Mouse (Mus musculus): ENCODE measurements around the gene Inip. TPM values are rescaled to one million over a fixed set of nuclear protein-coding genes. Genes with fewer than 3 reads are reported as not detected.

Inip gene
- polyA plus RNA-seq, 1 experiment: 7.7 TPM

DNA sequence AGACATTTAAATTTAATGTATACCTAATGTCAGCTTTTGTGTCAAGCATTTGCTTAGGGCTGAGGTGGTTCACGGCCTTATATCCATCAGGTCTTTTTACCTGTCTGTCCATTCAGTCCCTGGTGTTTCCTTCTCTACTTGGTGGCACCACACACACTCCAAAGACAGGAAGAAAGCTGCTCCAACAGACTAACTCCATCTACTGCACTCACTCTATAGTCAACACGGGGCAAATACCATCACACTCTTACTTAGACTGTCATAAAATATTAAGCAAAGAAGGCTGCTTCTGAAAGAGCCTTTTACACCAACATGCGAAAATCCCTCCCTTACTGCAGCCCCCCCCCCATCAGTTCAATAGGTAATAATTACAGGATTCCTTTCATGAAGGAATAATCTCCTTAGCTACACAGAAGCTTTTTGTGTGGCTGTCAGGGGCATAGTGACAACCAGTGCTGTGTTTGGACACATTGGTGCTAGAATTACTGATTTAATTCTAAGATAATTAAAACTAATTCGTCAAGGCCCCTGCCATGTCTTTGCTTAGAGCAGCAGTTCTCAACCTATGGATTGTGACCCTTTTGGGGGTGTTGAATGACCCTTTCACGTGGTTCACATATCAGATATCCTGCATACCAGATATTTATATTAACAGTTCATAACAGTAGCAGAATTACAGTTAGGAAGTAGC, 74.1 kb downstream of the Inip start:
- WGBS: 70% methylated on average over 5 of the region's 5 CpGs

DNA sequence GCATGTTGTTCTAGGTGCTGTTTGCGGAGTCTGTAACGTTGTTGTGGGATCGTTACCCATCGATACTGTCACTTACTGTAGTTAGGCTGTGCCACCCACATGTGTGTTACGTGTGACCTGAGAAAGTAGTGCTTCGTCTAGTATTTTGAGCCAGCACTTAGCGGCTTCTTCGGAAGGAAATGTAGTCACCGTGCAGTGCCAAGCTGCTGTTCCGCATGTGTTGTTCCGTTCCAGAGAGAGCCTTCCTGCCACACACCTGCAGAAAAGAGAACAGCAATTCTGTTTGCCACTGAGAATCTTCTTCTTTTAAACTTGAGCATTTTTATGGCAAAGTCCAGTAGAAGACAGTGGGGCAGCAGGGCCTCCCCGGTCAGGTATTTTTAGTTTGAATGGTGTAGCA, 74.9 kb downstream of the Inip start:
- WGBS: 88% methylated on average over 12 of the region's 12 CpGs
- DNase-seq (ENCODE audit: low read depth, low spot score): no peak

More for the DNA sequence above, 74.1 kb downstream of the Inip start:
- DNase-seq (ENCODE audit: low read depth, low spot score): no peak

DNA sequence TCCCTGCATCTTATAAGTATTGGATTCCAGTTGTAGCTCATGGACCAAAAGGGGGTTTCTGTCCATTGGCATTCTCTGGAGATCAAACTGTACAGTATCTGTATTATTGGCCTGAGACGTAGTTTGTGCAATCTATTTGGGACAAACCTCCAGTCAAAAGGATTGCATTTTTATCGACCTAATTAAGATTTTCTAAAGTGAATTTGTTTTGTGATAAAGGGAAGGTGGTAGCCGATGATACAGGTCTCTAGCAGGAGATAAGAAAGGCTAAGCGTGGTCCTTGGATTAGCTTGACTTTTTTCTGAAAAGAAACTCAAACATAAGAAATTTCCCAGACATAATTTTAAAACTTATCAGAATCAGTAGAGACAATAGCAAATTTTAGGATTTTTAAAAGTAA, 75.8 kb downstream of the Inip start:
- WGBS: 88% methylated on average over 4 of the region's 4 CpGs
- no peak for DNase-seq (ENCODE audit: low read depth, low spot score)

DNA sequence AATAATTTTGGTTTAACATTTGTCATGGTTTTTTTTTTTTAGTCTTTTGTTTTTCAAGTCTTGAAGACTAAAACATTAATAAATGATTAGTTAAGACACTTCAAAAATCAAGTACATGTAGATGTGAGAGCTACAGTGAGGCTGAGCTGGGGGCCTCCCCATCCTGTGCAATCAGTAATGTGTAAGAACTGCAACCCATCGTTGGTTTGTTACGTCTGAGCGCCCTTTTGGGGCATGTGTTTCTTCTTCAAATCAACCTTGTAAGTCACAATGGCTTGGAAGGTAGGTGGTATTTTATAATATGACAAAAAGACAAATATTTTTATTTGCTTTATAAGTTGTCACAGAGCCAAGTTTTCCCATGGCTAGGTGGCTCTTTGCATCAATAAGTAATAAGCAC, 79.6 kb downstream of the Inip start:
- no peak for DNase-seq (ENCODE audit: low read depth, low spot score)
- 95% methylated on average over 3 of the region's 3 CpGs for WGBS

Other genes starting within 250 kb of the Inip start
- gene Hsdl2, start 220.0 kb downstream of the Inip start, polyA plus RNA-seq (2012; rRNA removed): 6.2 and 8.7 TPM in 2 replicates
- gene E130308A19Rik, start 175.4 kb downstream of the Inip start, polyA plus RNA-seq (2012; rRNA removed): 2.7 and 4.7 TPM in 2 replicates
- 1.3 TPM in 2 replicates for gene Snx30, start 4.3 kb upstream of the Inip start, polyA plus RNA-seq (2012; rRNA removed)
- gene Slc46a2, start 113.5 kb upstream of the Inip start, polyA plus RNA-seq (2012; rRNA removed): not detected in 2 replicates
- gene Mup4, start 159.1 kb upstream of the Inip start, polyA plus RNA-seq (2012; rRNA removed): not detected in 2 replicates
- gene Mup6, start 162.7 kb upstream of the Inip start, polyA plus RNA-seq (2012; rRNA removed): not detected in 2 replicates

Measured in large intestine, adult 2 months (tissue).